Mouse (Mus musculus): ENCODE measurements at regions not wholly inside any gene's neighbourhood (a gene's known extent, or its start where the extent isn't known, plus 50 kb on each side); places are given as distances from the start of the nearest gene placed in this dataset.

DNA sequence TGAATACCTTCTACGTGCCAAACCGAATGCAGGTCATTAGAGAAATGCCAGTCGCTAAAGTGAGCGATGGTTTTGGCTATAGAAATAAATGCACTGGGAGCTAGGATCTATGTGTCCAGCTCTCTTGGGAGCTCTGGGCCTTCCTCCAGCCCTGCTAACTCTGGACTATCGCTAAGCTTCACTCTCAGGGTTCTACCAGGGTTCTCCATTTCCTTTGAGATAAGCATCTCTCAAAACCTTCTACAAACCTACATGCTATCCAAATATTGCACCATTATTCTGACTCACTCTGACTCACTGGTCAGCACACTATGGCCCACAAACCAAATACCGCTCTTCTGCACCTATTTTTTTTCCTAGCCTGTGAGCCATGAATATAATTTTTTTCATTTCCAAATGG, 125.4 kb upstream of the Gnao1 start:
- no peaks in the 10 kb centered on the region for H3K36me3 ChIP-seq (ENCODE audit: insufficient read depth, low read length)
- H3K9me3 ChIP-seq (ENCODE audit: low read length), result no peaks in the 10 kb centered on the region
- 93% methylated on average over 6 of the region's 6 CpGs for WGBS

DNA sequence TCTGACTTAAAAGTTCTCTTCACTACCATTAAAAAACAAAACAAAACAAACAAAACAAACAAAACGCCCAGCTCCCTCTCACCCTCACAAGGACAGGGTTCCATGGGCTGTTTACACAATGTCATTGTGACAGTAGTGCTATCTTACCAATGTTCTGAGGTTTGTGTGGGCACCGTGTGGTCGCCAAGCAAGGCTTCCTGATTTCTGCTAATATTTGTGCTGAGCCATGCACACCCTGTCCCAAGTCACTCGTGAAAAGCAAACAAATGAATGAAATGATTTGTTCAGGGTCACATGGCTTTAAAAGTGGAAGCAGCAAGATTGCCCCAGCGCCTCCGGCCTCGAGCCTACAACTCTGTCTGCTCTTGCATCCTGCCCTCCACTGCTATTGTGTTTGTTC, 120.9 kb upstream of the Gnao1 start:
- Histone ChIP-seq H3K27ac (peak overlapping the region; percentile 65), H3K9ac (replicated peaks; ENCODE audit: low read length) (no peak overlapping the region), H3K4me3 (ENCODE audit: low read length) (no peak overlapping the region), H3K36me3 (ENCODE audit: insufficient read depth, low read length) (no peaks in the 10 kb centered on the region), H3K4me2 (ENCODE audit: low read depth, low read length) (no peak overlapping the region), H3K4me1 (ENCODE audit: insufficient read depth, low read length) (no peaks in the 10 kb centered on the region), H3K27me3 (ENCODE audit: insufficient read depth, low read length) (no peaks in the 10 kb centered on the region), H3K9me3 (ENCODE audit: low read length) (no peaks in the 10 kb centered on the region)
- DNase-seq (ENCODE audit: low spot score) (no peak), ATAC-seq (no peak)
- TF ChIP-seq CTCF (IDR thresholded peaks at IDR 0.05; ENCODE audit: low read depth), result no peak
- WGBS, result 42% methylated on average over 7 of the region's 7 CpGs

More for the DNA sequence above, 125.4 kb upstream of the Gnao1 start:
- Histone ChIP-seq H3K27ac (no peak overlapping the region), H3K4me3 (ENCODE audit: low read length) (no peak overlapping the region), H3K9ac (replicated peaks; ENCODE audit: low read length) (no peak overlapping the region), H3K27me3 (ENCODE audit: insufficient read depth, low read length) (no peaks in the 10 kb centered on the region), H3K4me2 (ENCODE audit: low read depth, low read length) (no peak overlapping the region), H3K4me1 (ENCODE audit: insufficient read depth, low read length) (no peaks in the 10 kb centered on the region)
- ATAC-seq (no peak), DNase-seq (ENCODE audit: low spot score) (no peak)
- no peak for TF ChIP-seq CTCF (IDR thresholded peaks at IDR 0.05; ENCODE audit: low read depth)

DNA sequence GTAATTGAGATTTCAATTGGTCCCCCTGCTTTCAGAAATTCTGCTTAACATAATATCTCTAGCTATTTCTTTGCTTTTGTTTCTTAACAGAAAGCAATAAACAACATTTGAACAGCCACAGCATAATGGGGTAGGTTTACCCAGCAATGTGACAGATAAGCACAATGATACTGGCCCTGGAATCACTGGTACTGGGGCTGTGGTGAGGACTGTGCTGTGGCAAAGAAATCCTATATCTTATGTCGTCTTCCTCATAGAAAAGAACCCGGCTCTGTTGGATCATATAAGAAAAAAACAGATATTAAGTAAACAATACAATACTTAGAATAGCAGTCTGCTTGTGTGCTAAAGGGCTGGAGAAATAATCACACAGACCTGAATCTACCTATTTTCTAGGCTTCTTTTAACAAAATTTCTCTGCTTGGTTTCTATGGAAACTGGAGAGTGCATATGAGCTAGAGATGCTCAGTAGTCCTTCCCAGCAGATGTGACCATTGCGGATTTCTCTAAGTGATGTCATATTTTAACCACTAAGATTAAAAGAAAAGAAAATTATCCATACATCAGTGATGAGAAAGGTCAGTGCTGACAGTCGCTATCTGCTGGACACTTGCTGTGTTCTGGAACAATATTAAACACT, 119.8 kb upstream of the Gnao1 start:
- no peak for ATAC-seq
- peak overlapping the region; percentile 65 for H3K27ac ChIP-seq
- H3K36me3 ChIP-seq (ENCODE audit: insufficient read depth, low read length), result no peaks in the 10 kb centered on the region
- no peak overlapping the region for H3K9ac ChIP-seq (replicated peaks; ENCODE audit: low read length)
- H3K9me3 ChIP-seq (ENCODE audit: low read length), result no peaks in the 10 kb centered on the region
- no peaks in the 10 kb centered on the region for H3K4me1 ChIP-seq (ENCODE audit: insufficient read depth, low read length)
- no peaks in the 10 kb centered on the region for H3K27me3 ChIP-seq (ENCODE audit: insufficient read depth, low read length)
- WGBS, result 76% methylated on average over 4 of the region's 4 CpGs
- no peak for TF ChIP-seq CTCF (IDR thresholded peaks at IDR 0.05; ENCODE audit: low read depth)
- no peak overlapping the region for H3K4me3 ChIP-seq (ENCODE audit: low read length)
- DNase-seq (ENCODE audit: low spot score), result peak; percentile 38
- no peak overlapping the region for H3K4me2 ChIP-seq (ENCODE audit: low read depth, low read length)

DNA sequence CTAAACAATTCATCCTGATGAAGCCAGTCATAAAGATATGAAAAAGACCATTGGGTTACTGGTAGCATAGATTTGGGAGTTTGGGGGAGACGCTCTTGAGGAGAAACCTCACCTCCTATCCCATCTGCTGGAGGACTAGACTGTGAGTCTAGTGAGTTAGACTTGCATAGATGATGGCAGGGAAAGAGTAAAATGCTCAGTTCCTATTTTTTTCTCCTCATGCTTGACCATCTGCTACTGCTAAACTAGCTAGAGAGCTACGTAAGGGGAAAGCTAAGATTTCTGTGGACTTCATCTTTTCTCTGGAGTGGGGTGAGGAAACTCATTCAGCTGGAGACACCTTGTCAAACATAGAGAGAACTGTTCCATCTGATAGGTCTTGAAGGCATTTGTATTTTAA, 118.4 kb upstream of the Gnao1 start:
- H3K9ac ChIP-seq (replicated peaks; ENCODE audit: low read length), result no peak overlapping the region
- H3K36me3 ChIP-seq (ENCODE audit: insufficient read depth, low read length), result no peaks in the 10 kb centered on the region
- no peaks in the 10 kb centered on the region for H3K4me1 ChIP-seq (ENCODE audit: insufficient read depth, low read length)
- ATAC-seq, result no peak
- WGBS, result 85% methylated on average over 2 of the region's 2 CpGs
- no peak overlapping the region for H3K27ac ChIP-seq
- H3K27me3 ChIP-seq (ENCODE audit: insufficient read depth, low read length), result no peaks in the 10 kb centered on the region
- DNase-seq (ENCODE audit: low spot score), result no peak
- TF ChIP-seq CTCF (IDR thresholded peaks at IDR 0.05; ENCODE audit: low read depth), result no peak
- no peak overlapping the region for H3K4me3 ChIP-seq (ENCODE audit: low read length)
- H3K9me3 ChIP-seq (ENCODE audit: low read length), result no peaks in the 10 kb centered on the region
- H3K4me2 ChIP-seq (ENCODE audit: low read depth, low read length), result no peak overlapping the region

DNA sequence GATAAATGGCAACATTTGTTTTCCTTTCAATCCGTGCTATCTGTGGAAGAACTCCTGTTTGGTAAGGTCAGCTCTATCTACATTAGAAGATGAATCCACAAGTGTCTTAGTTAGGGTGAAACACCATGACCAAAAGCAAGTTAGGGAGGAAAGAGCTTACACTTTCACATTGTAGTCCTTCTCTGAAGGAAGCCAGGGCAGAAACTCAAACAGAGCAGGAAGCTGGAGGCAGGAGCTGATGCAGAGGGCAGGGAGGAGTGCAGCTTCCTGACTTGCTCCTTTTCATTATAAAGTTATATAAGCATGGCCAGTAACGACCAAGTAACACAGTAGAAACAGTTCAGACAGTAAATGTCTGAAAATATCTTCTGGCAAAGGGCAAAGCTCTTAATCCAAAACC, 117.9 kb upstream of the Gnao1 start:
- Histone ChIP-seq H3K36me3 (ENCODE audit: insufficient read depth, low read length) (no peaks in the 10 kb centered on the region), H3K27me3 (ENCODE audit: insufficient read depth, low read length) (no peaks in the 10 kb centered on the region), H3K9me3 (ENCODE audit: low read length) (no peaks in the 10 kb centered on the region), H3K4me2 (ENCODE audit: low read depth, low read length) (no peak overlapping the region), H3K4me3 (ENCODE audit: low read length) (no peak overlapping the region), H3K4me1 (ENCODE audit: insufficient read depth, low read length) (no peaks in the 10 kb centered on the region), H3K9ac (replicated peaks; ENCODE audit: low read length) (no peak overlapping the region), H3K27ac (no peak overlapping the region)
- TF ChIP-seq CTCF (IDR thresholded peaks at IDR 0.05; ENCODE audit: low read depth), result no peak
- 76% methylated on average over 2 of the region's 2 CpGs for WGBS
- ATAC-seq (no peak), DNase-seq (ENCODE audit: low spot score) (no peak)

DNA sequence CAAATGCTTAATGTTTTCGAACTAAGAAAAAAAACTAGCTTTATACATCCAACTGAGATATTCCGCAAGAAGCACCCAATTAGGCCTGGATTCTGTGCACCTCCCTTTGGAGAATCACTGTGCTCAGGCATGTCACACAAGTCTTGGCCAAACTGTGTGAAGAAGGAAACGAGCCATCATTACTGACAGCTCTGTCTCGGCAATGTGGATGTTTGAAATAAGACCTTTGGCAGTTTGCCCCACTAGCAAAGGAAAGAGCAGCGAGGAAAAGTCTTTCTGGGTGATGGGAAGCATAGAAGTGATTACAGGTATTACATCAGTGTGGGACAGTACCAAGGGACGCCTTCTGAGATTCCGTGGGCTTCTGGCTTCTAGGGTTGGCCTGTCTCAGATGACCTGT, 112.6 kb upstream of the Gnao1 start:
- WGBS, result 60% methylated on average over 7 of the region's 7 CpGs
- Histone ChIP-seq H3K4me2 (ENCODE audit: low read depth, low read length) (no peak overlapping the region), H3K36me3 (ENCODE audit: insufficient read depth, low read length) (no peaks in the 10 kb centered on the region), H3K27me3 (ENCODE audit: insufficient read depth, low read length) (no peaks in the 10 kb centered on the region), H3K4me1 (ENCODE audit: insufficient read depth, low read length) (no peaks in the 10 kb centered on the region), H3K9ac (replicated peaks; ENCODE audit: low read length) (no peak overlapping the region), H3K4me3 (ENCODE audit: low read length) (no peak overlapping the region), H3K9me3 (ENCODE audit: low read length) (no peaks in the 10 kb centered on the region), H3K27ac (no peak overlapping the region)
- no peak for TF ChIP-seq CTCF (IDR thresholded peaks at IDR 0.05; ENCODE audit: low read depth)
- ATAC-seq (no peak), DNase-seq (ENCODE audit: low spot score) (no peak)

DNA sequence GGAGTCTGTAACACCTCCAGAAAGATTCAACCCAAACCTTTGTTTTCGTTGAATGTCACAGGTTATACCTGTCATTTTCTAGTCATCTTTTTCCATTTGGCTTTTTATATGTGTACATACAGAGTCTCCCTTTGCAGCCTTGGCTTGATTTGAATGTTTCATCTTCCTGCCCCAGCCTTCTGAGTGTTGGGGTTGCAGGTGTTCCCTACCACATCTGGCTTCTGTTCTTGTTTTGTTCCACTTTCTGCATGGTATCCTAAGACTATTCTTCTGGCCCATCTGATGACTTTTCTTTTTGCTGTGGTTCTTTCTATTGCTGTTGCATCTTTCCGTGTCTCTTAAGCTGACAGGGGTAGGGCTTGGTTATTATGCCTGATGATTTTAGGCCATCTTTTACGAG, 111.3 kb upstream of the Gnao1 start:
- TF ChIP-seq CTCF (IDR thresholded peaks at IDR 0.05; ENCODE audit: low read depth), result no peak
- no peak for DNase-seq (ENCODE audit: low spot score)
- Histone ChIP-seq H3K9ac (replicated peaks; ENCODE audit: low read length) (no peak overlapping the region), H3K4me2 (ENCODE audit: low read depth, low read length) (no peak overlapping the region), H3K9me3 (ENCODE audit: low read length) (no peaks in the 10 kb centered on the region), H3K4me1 (ENCODE audit: insufficient read depth, low read length) (no peaks in the 10 kb centered on the region), H3K27ac (no peak overlapping the region), H3K36me3 (ENCODE audit: insufficient read depth, low read length) (no peaks in the 10 kb centered on the region), H3K27me3 (ENCODE audit: insufficient read depth, low read length) (no peaks in the 10 kb centered on the region), H3K4me3 (ENCODE audit: low read length) (no peak overlapping the region)
- 88% methylated on average over 3 of the region's 3 CpGs for WGBS
- ATAC-seq, result no peak
